ENCODE assay signal across 8 mouse cellular contexts in genomic region chr1:34439961-34440630, GRCm38 (mm10). TPM values are rescaled to one million over a fixed set of nuclear protein-coding genes. Genes with fewer than 3 reads are reported as not detected.
DNase-seq lines count a peak whose midpoint lies in the region; ATAC-seq and TF ChIP-seq lines count a peak whose summit lies in the region.

No protein-coding gene starts in this region.

- peak; percentile 29 for ATAC-seq in heart, embryonic 11.5 days (replicated peaks; ENCODE audit: insufficient number of reproducible peaks, low FRiP score, low TSS enrichment)
- peak; percentile 38 for ATAC-seq in intestine, embryonic 14.5 days (replicated peaks; ENCODE audit: low FRiP score, low TSS enrichment, low read depth)
- peak; percentile 61 for ATAC-seq in midbrain, embryonic 16.5 days

- 0 out of 2 replicates have a peak, but pooled peaks cover 2% of the 10 kb centered on the region for H3K4me1 ChIP-seq in heart, embryonic 11.5 days (ENCODE audit: control insufficient read depth, insufficient read depth, low read length)
- H3K4me1 ChIP-seq in embryonic facial prominence, embryonic 10.5 days, result peaks cover 17% of the 10 kb centered on the region
- H3K4me1 ChIP-seq in intestine, embryonic 14.5 days (replicated peaks; ENCODE audit: control insufficient read depth, insufficient read depth, low read length), result peaks cover 11% of the 10 kb centered on the region
- peaks cover 16% of the 10 kb centered on the region for H3K4me1 ChIP-seq in midbrain, embryonic 16.5 days (ENCODE audit: control insufficient read depth, insufficient read depth, low read length)

- H3K79me2 ChIP-seq in C2C12 (ENCODE audit: control insufficient read depth, insufficient read depth), result peaks cover 34% of the 10 kb centered on the region

- H3K9ac ChIP-seq in heart, embryonic 11.5 days (ENCODE audit: low read depth, low read length), result peak overlapping the region; percentile 75
- H3K9ac ChIP-seq in intestine, embryonic 14.5 days (ENCODE audit: low read length), result peak overlapping the region; percentile 62
- peak overlapping the region; percentile 61 for H3K9ac ChIP-seq in midbrain, embryonic 16.5 days (ENCODE audit: low read depth, low read length)

- peaks cover 21% of the 10 kb centered on the region for H3K79me3 ChIP-seq in C2C12 (ENCODE audit: low read depth)

- peak overlapping the region; percentile 92 for H3ac ChIP-seq in C2C12 (ENCODE audit: control insufficient read depth, insufficient read length, low read depth)

- TF ChIP-seq CTCF in C2C12 (IDR thresholded peaks at IDR 0.05; ENCODE audit: control insufficient read depth, insufficient read depth, insufficient read length), result no peak

- H3K27ac ChIP-seq in heart, embryonic 11.5 days (ENCODE audit: low read depth, low read length), result no peak overlapping the region
- peak overlapping the region; percentile 85 for H3K27ac ChIP-seq in embryonic facial prominence, embryonic 10.5 days (replicated peaks)
- H3K27ac ChIP-seq in intestine, embryonic 14.5 days (ENCODE audit: low read depth), result 0 out of 2 replicates have a peak overlapping the region, but pooled peaks have one; percentile 51
- peak overlapping the region; percentile 43; the same call in 1 of the 2 replicates for H3K27ac ChIP-seq in midbrain, embryonic 16.5 days (ENCODE audit: low read length)

- WGBS in heart, embryonic 11.5 days (ENCODE audit: insufficient replicate concordance), result 5% methylated on average over 31 of the region's 31 CpGs
- 8% methylated on average over 31 of the region's 31 CpGs for WGBS in embryonic facial prominence, embryonic 10.5 days
- 7% methylated on average over 31 of the region's 31 CpGs for WGBS in intestine, embryonic 14.5 days
- WGBS in midbrain, embryonic 16.5 days, result 9% methylated on average over 31 of the region's 31 CpGs

- H3K27me3 ChIP-seq in heart, embryonic 11.5 days (ENCODE audit: control insufficient read depth, insufficient read depth, low read length), result no peaks in the 10 kb centered on the region
- no peaks in the 10 kb centered on the region for H3K27me3 ChIP-seq in C2C12 (ENCODE audit: control insufficient read depth, insufficient read depth, insufficient read length)
- H3K27me3 ChIP-seq in embryonic facial prominence, embryonic 10.5 days (replicated peaks; ENCODE audit: low read depth, poor library complexity, severe bottlenecking), result no peaks in the 10 kb centered on the region
- no peaks in the 10 kb centered on the region for H3K27me3 ChIP-seq in intestine, embryonic 14.5 days (replicated peaks; ENCODE audit: control insufficient read depth, insufficient read depth, low read length)
- H3K27me3 ChIP-seq in midbrain, embryonic 16.5 days (ENCODE audit: control insufficient read depth, insufficient read depth, low read depth, low read length), result no peaks in the 10 kb centered on the region

- peak overlapping the region; percentile 75 for H3K4me2 ChIP-seq in heart, embryonic 11.5 days
- H3K4me2 ChIP-seq in intestine, embryonic 14.5 days (ENCODE audit: low read length), result peak overlapping the region; percentile 57
- peak overlapping the region; percentile 59 for H3K4me2 ChIP-seq in midbrain, embryonic 16.5 days (ENCODE audit: low read length)

- DNase-seq in heart, postnatal 25 days (ENCODE audit: low spot score), result no peak
- DNase-seq in embryonic facial prominence, embryonic 10.5 days (ENCODE audit: low spot score), result no peak
- peak; percentile 90 for DNase-seq in intestine, embryonic 14.5 days (ENCODE audit: low spot score)
- DNase-seq in right cerebral cortex, postnatal 25 days, result no peak
- no peak for DNase-seq in layer of hippocampus, adult 8-10 months (ENCODE audit: low spot score in 2 of 2)

- H3K9me3 ChIP-seq in heart, embryonic 11.5 days (replicated peaks; ENCODE audit: control insufficient read depth, low read length), result no peaks in the 10 kb centered on the region
- H3K9me3 ChIP-seq in embryonic facial prominence, embryonic 10.5 days, result no peaks in the 10 kb centered on the region
- H3K9me3 ChIP-seq in intestine, embryonic 14.5 days (ENCODE audit: control insufficient read depth, low read length), result no peaks in the 10 kb centered on the region
- no peaks in the 10 kb centered on the region for H3K9me3 ChIP-seq in midbrain, embryonic 16.5 days (replicated peaks; ENCODE audit: control insufficient read depth, low read length, poor library complexity, severe bottlenecking)

- H3K4me3 ChIP-seq in heart, embryonic 11.5 days (ENCODE audit: low read depth, low read length), result peak overlapping the region; percentile 84
- H3K4me3 ChIP-seq in C2C12 (ENCODE audit: insufficient read depth, poor library complexity, severe bottlenecking), result peak overlapping the region; percentile 66
- peak overlapping the region; percentile 84 for H3K4me3 ChIP-seq in embryonic facial prominence, embryonic 10.5 days
- peak overlapping the region; percentile 87 for H3K4me3 ChIP-seq in intestine, embryonic 14.5 days (ENCODE audit: low read depth, low read length)
- peak overlapping the region; percentile 54 for H3K4me3 ChIP-seq in midbrain, embryonic 16.5 days (ENCODE audit: low read depth, low read length)

- intact Hi-C loops in heart, postnatal 25 days (cut with DNase I), result no loop called here

- peaks cover 20% of the 10 kb centered on the region for H3K36me3 ChIP-seq in heart, embryonic 11.5 days (ENCODE audit: control insufficient read depth, insufficient read depth, low read length)
- H3K36me3 ChIP-seq in C2C12 (ENCODE audit: control insufficient read depth, insufficient read depth), result peaks cover 47% of the 10 kb centered on the region
- peaks cover 51% of the 10 kb centered on the region for H3K36me3 ChIP-seq in embryonic facial prominence, embryonic 10.5 days (replicated peaks)
- H3K36me3 ChIP-seq in intestine, embryonic 14.5 days (ENCODE audit: control insufficient read depth, insufficient read depth, low read length), result peaks cover 28% of the 10 kb centered on the region
- peaks cover 19% of the 10 kb centered on the region for H3K36me3 ChIP-seq in midbrain, embryonic 16.5 days (ENCODE audit: control insufficient read depth, insufficient read depth, low read length)

TF ChIP-seq in C2C12, 6 proteins besides CTCF, POLR2A, EP300 and RAD21:
- TF ChIP-seq USF1 (IDR thresholded peaks at IDR 0.05; ENCODE audit: low read depth) (no peak), MAX (IDR thresholded peaks at IDR 0.05) (no peak), MYOD1 (IDR thresholded peaks at IDR 0.05; ENCODE audit: control insufficient read depth, insufficient read length, low read depth) (no peak), FOSL1 (IDR thresholded peaks at IDR 0.05; ENCODE audit: insufficient read depth, low read length, poor library complexity, severe bottlenecking) (no peak), CEBPB (IDR thresholded peaks at IDR 0.05; ENCODE audit: low read depth) (no peak), MYOG (IDR thresholded peaks at IDR 0.05; ENCODE audit: control insufficient read depth, extremely low read depth, insufficient read length) (no peak)

RNA-seq across cellular contexts. Expression of gene Imp4, which starts 0.4 kb away (rescaled TPM):
- polyA plus RNA-seq in heart, embryonic 11.5 days (2014; fragmentation: Nextera tagmentation; extraction: Ambion mirVana), result 73.0 and 80.8 TPM in 2 replicates
- 10 to 100 TPM; 29.2 to 31.4 TPM for total RNA-seq in heart, postnatal 25 days (2021)
- 70.5 TPM for polyA plus RNA-seq in C2C12 (2012; fragmentation: generic; extraction: Trizol)
- 123 and 124 TPM in 2 replicates for polyA plus RNA-seq in embryonic facial prominence, embryonic 10.5 days (2016; fragmentation: Nextera tagmentation; extraction: Ambion mirVana)
- polyA plus RNA-seq in intestine, embryonic 14.5 days (2014; fragmentation: Nextera tagmentation; extraction: Ambion mirVana), result 120 and 126 TPM in 2 replicates
- 49.3 and 52.2 TPM in 2 replicates for polyA plus RNA-seq in midbrain, embryonic 16.5 days (2015; fragmentation: Nextera tagmentation; extraction: Ambion mirVana)
- total RNA-seq in layer of hippocampus, adult 8-10 months (2022), result 10 to 100 TPM; 32.3 to 36.9 (median 33.4) TPM

RNA-seq across cellular contexts. Expression of gene Ccdc115, which starts 0.6 kb away (rescaled TPM):
- 49.0 and 49.8 TPM in 2 replicates for polyA plus RNA-seq in heart, embryonic 11.5 days (2014; fragmentation: Nextera tagmentation; extraction: Ambion mirVana)
- total RNA-seq in heart, postnatal 25 days (2021), result 10 to 100 TPM; 14.9 to 15.3 TPM
- polyA plus RNA-seq in C2C12 (2012; fragmentation: generic; extraction: Trizol), result 18.8 TPM
- 55.1 and 57.6 TPM in 2 replicates for polyA plus RNA-seq in embryonic facial prominence, embryonic 10.5 days (2016; fragmentation: Nextera tagmentation; extraction: Ambion mirVana)
- polyA plus RNA-seq in intestine, embryonic 14.5 days (2014; fragmentation: Nextera tagmentation; extraction: Ambion mirVana), result 59.6 and 60.0 TPM in 2 replicates
- 65.2 and 66.8 TPM in 2 replicates for polyA plus RNA-seq in midbrain, embryonic 16.5 days (2015; fragmentation: Nextera tagmentation; extraction: Ambion mirVana)
- 10 to 100 TPM; 16.0 to 20.6 (median 17.9) TPM for total RNA-seq in layer of hippocampus, adult 8-10 months (2022)

RNA-seq across cellular contexts. Expression of gene Ptpn18, which starts 19.5 kb away (rescaled TPM):
- 7.4 and 10.4 TPM in 2 replicates for polyA plus RNA-seq in heart, embryonic 11.5 days (2014; fragmentation: Nextera tagmentation; extraction: Ambion mirVana)
- total RNA-seq in heart, postnatal 25 days (2021), result 1 to 10 TPM; 4.2 to 5.6 TPM
- polyA plus RNA-seq in C2C12 (2012; fragmentation: generic; extraction: Trizol), result not detected
- polyA plus RNA-seq in embryonic facial prominence, embryonic 10.5 days (2016; fragmentation: Nextera tagmentation; extraction: Ambion mirVana), result 4.5 and 6.0 TPM in 2 replicates
- polyA plus RNA-seq in intestine, embryonic 14.5 days (2014; fragmentation: Nextera tagmentation; extraction: Ambion mirVana), result 19.3 and 22.1 TPM in 2 replicates
- 2.9 and 3.4 TPM in 2 replicates for polyA plus RNA-seq in midbrain, embryonic 16.5 days (2015; fragmentation: Nextera tagmentation; extraction: Ambion mirVana)
- 10 to 100 TPM in 1 of 4 experiments, 1 to 10 TPM in 3; 5.0 to 11.9 (median 8.9) TPM for total RNA-seq in layer of hippocampus, adult 8-10 months (2022)

RNA-seq across cellular contexts. Expression of gene Prss39, which starts 58.1 kb away (rescaled TPM):
- polyA plus RNA-seq in heart, embryonic 11.5 days (2014; fragmentation: Nextera tagmentation; extraction: Ambion mirVana), result not detected in 2 replicates
- total RNA-seq in heart, postnatal 25 days (2021), result not detected
- not detected for polyA plus RNA-seq in C2C12 (2012; fragmentation: generic; extraction: Trizol)
- polyA plus RNA-seq in embryonic facial prominence, embryonic 10.5 days (2016; fragmentation: Nextera tagmentation; extraction: Ambion mirVana), result not detected in 2 replicates
- not detected in 2 replicates for polyA plus RNA-seq in intestine, embryonic 14.5 days (2014; fragmentation: Nextera tagmentation; extraction: Ambion mirVana)
- not detected in 2 replicates for polyA plus RNA-seq in midbrain, embryonic 16.5 days (2015; fragmentation: Nextera tagmentation; extraction: Ambion mirVana)
- total RNA-seq in layer of hippocampus, adult 8-10 months (2022), result not detected
